Mouse (Mus musculus): ENCODE measurements around the gene Atp2a1.

DNA sequence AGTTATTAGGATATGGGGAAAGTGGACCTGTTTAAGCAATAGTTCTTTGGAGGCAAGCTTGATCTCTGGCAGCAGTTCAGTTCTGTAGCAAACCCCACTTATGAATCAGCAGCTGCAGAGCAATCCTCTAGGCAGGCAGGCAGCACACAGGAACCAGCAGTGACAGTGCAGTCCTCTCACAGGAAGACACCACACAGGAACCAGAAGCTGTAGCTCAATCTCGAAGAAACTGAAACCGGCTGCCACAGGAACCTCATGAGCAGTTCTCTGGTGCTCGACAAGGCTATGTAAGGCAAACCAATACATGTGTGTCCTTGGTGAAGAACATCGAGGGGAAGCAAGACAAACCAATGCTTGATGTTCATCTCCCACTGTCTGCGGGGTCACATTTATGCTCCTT lies 41.2 kb downstream of the Atp2a1 start:
- no peak for TF ChIP-seq MYB (IDR thresholded peaks at IDR 0.05; ENCODE audit: low read depth, low read length)
- no peak for TF ChIP-seq TAL1 (IDR thresholded peaks at IDR 0.05; ENCODE audit: low read length)
- TF ChIP-seq POLR2A (IDR thresholded peaks at IDR 0.05; ENCODE audit: control insufficient read depth in 1 of 2, insufficient read depth in 1 of 2, low read depth in 1 of 2, low read length in 2 of 2, poor library complexity in 1 of 2): no peak
- no peak for TF ChIP-seq CTCF (IDR thresholded peaks at IDR 0.05 in 2 of 3, conservative IDR thresholded peaks at IDR 0.05 in 1 of 3; ENCODE audit: control insufficient read depth in 1 of 3, insufficient read depth in 1 of 3, low read depth in 2 of 3, low read length in 3 of 3, poor library complexity in 1 of 3, severe bottlenecking in 1 of 3)
- TF ChIP-seq POLR2AphosphoS2 (IDR thresholded peaks at IDR 0.05; ENCODE audit: low read length): no peak
- no peak for TF ChIP-seq EP300 (IDR thresholded peaks at IDR 0.05; ENCODE audit: low read depth in 1 of 2, low read length in 2 of 2)
